Mouse (Mus musculus): ENCODE results near the gene Rnf24.

Rnf24 gene

GRCm38 (mm10) chr2:131262680-131263670 lies 89.7 kb downstream of the Rnf24 start:
- no peak for DNase-seq (ENCODE audit: low spot score in 2 of 2)

- peak; percentile 97 for DNase-seq (ENCODE audit: low spot score in 2 of 2)
Observed at GRCm38 (mm10) chr2:131262213-131262672, 90.4 kb downstream of the Rnf24 start, which contains the start of gene Pank2. TSS of gene Pank2 (plus strand) at chr2:131262495.

- no peak for DNase-seq (ENCODE audit: low spot score in 2 of 2)
Observed at GRCm38 (mm10) chr2:131261481-131262212, 91.0 kb downstream of the Rnf24 start.

GRCm38 (mm10) chr2:131260544-131261307 lies 92.0 kb downstream of the Rnf24 start:
- DNase-seq (ENCODE audit: low spot score in 2 of 2), result no peak

GRCm38 (mm10) chr2:131258693-131259092 lies 94.0 kb downstream of the Rnf24 start:
- no peak for DNase-seq (ENCODE audit: low spot score in 2 of 2)

- no peak for DNase-seq (ENCODE audit: low spot score in 2 of 2)
Observed at GRCm38 (mm10) chr2:131255738-131256137, 97.0 kb downstream of the Rnf24 start.

GRCm38 (mm10) chr2:131254329-131254713 lies 98.4 kb downstream of the Rnf24 start:
- DNase-seq (ENCODE audit: low spot score in 2 of 2), result no peak

GRCm38 (mm10) chr2:131253681-131254328 lies 98.9 kb downstream of the Rnf24 start:
- DNase-seq (ENCODE audit: low spot score in 2 of 2), result peak; percentile 60 to 75
